Mouse (Mus musculus): ENCODE measurements around the gene C77080.
A peak's percentile ranks its signal among the peaks of the same experiment; 100 is the strongest.

Gene C77080

DNA sequence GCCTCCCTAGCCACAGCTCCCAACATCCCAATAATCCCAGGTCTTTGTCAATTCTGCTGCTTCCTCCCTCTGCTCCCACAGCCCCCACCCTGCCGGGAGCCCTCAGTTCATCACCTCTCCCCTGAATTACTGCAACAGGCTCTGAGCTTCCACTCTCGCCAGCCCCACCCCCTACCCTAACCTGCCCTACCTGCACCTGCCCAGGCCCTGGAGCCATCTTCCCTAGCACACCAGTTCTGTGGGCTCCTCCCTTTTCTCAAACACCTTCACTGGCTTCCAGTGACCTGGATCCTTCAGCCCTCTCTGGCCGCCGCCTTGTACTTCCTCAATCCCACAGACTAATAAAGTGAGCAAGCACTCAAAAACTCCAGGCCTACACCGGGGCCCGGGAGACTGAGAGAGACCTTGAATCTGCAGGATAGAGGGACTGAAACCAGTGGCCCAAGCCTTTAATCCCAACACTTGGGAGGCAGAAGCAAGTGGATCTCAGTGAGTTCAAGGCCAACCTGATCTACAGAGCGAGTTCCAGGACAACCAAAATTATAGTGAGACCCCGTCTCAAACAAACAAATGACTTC is 24.9 kb downstream of the C77080 start:
- no peak for DNase-seq

DNA sequence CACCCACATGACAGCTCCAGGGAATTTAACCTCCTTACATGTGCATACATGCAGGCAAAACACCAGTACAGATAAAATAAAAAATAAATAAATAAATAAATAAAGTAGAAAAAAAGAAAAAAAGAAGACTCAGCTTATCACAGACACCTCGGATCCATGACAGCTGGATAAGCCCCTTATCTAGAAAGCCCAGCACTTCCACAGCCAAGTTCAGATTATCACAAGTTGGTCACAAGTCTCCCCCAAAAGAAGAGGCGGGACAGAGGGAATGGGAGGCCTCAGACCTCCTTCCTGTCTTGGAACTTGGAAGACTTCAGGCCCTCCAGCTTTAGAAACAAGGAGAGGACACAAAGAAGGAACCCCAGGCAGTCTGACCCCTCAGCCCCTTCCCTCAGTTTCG is 26.1 kb downstream of the C77080 start:
- DNase-seq: no peak

DNA sequence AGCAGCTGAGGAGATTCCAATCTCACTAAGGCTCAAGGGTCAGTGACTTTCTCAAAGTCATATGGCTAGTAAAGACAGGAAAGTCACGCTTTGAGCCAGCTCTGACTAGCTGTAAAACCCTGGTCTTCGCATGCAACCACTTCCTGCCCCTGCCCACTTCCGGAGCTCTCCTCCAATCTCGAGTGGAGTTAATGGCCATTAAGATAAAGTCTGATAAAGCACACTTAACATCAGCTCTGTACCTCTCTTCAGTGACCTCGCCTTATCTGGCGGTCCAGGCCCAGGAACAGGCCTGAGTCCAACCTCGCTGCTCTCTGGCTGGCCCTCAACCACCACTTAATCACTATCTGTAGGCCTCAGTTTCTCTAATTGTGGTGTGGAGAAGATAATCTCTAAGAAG is 26.7 kb downstream of the C77080 start:
- peak; percentile 34 for DNase-seq

GRCm38 (mm10) chr4:129232561-129233360 is 28.4 kb downstream of the C77080 start:
- no peak for DNase-seq

- DNase-seq: peak; percentile 77
These were observed 29.4 kb downstream of the C77080 start for GRCm38 (mm10) chr4:129231594-129232450.

GRCm38 (mm10) chr4:129230926-129231325 is 30.3 kb downstream of the C77080 start:
- DNase-seq: no peak

DNA sequence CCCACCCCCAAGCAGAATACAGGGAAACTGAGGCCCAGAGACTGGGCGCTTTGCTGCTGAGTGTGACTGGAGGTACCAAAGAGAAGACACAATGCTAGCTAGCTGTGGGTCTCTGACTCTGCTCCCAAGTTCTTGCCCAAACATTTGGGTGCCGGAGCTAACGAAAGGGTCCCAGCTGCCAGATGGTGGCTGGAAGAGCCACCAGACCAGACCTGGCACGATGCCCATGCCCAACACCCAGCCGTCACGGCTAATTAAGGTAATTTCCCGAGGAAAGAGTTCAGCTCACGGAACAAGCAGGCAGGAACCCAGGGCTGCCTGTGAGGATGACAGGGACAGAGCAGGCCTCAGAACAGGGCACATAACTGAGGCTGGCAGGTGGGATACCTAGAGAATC is 33.2 kb downstream of the C77080 start:
- DNase-seq: peak; percentile 34

DNA sequence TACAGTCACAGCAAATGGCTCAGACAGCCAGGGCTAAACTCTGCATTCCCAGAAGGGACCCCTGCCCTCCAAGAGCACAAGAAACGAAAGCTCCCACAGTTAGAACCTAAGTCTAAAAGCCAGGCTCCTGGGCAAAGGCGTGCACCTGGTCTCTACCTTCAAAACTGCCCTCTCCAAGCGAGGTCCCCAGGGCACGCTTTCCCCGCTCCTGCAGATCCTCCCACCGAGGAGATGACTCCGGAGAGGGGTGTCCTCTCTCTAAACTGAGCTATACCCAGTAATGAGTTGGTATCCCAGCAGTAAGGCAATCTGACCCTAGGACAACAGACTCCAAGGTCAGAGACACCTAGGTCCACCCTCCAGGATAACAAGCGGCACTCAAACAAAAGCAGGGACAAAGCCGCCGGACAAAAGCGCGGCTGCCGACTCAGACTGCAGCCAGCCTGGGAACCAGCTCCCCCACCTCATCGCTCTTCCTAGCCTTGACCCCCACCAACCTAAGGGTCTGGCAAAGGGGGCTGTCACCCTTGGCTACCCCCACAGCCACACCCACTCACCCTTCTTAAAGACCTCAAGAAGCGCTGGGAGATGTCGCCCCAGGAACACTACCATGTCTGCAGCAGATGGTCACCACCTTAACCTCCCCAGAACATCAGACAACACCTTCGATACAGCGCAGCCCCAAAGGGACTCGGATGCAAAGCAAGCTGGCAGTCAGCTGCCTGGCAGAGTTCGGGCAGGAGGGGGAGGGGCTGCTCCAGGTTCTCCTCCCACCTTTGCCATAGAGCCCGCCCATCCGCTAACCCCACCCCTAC is 33.8 kb downstream of the C77080 start:
- DNase-seq: peak; percentile 54

DNA sequence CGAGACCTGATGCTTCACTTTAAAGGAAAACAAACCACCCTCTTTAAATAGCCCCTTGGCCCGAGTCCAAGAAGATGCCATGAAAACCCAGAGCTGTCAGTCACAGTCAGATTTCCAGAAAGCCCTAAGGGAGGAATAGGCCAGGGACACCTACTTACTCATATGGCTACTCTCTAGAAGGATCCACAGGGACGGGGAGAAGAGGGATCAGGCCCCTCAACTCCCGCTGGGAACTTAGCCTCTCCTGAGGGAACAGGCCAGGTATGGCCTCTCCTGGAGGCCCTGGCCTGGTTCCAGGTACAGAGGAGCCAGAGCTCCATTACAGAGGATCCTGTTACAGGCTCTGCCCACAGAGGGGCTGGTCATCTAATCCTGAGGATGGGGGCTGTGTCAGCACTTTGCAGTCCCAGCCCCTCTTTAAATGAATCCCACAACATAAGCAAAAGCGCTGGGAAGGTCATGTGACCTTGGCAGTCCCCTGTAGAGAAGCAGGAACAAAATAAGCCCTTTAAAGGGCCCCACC is 34.7 kb downstream of the C77080 start:
- DNase-seq: peak; percentile 64

DNA sequence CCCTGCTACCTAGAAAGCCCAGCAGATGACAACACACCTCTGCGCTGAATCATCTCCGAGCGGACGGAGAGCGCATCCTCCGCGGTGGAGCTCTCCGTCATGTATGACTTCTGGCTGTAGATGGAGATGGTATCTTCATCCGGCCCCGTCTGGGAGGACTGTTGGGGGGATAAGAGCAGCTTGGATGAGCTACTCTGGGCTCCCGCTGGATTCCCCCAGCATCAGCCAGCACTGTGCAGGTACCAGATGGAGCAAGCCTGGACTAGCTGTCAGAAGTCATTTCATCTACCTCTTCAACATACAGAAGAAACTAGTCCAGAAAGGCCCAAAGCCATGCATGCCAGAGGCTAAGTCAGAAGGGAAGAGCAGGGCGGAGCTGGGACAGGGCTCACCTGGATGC is 35.9 kb downstream of the C77080 start:
- no peak for DNase-seq

- DNase-seq: no peak
These were observed 37.6 kb downstream of the C77080 start for GRCm38 (mm10) chr4:129223421-129224281.

DNA sequence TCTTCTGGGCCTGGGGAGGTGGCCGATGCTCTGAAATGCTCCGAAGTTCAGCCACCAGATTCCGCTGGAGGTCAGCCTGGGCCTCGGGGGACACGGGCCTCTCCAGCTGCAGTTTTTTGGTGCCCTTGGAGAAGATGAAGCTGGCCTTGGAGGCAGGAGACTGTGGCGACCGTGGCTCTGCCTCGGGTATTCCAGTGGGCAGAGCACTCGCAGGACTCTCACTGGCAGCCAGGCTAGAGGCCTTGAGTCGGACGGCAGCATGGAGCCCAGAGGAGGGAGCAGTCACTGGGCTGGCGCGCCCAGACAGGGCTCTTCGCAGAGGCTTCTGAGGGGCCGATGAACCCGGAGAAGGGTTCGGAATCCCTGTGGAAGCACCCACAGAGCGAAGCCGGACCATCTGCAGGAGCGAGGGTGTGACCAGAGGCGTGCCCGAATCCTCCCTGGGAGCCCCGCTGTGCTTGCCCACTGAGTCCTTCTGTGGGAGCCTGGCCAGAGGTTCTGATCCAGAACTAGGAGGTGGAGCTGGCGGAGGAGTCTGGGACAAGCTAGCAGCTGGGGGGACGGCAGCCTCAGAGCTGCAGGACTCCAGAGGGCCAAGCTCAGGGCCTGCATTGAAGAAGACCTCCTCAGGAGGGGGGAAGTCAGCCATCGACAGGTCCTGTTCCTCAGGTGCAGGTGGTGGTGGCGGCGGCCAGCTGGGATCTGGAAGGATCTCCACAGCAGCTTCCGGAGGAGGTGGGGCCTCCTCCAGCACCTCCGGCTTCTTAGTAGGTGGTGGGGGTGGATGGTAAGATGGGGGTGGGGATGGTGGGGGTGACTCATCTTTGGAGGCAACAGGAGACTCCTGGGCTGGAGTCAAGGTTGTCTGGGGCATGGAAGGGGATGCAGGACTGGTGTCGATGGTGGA is 38.9 kb downstream of the C77080 start:
- DNase-seq: no peak

DNA sequence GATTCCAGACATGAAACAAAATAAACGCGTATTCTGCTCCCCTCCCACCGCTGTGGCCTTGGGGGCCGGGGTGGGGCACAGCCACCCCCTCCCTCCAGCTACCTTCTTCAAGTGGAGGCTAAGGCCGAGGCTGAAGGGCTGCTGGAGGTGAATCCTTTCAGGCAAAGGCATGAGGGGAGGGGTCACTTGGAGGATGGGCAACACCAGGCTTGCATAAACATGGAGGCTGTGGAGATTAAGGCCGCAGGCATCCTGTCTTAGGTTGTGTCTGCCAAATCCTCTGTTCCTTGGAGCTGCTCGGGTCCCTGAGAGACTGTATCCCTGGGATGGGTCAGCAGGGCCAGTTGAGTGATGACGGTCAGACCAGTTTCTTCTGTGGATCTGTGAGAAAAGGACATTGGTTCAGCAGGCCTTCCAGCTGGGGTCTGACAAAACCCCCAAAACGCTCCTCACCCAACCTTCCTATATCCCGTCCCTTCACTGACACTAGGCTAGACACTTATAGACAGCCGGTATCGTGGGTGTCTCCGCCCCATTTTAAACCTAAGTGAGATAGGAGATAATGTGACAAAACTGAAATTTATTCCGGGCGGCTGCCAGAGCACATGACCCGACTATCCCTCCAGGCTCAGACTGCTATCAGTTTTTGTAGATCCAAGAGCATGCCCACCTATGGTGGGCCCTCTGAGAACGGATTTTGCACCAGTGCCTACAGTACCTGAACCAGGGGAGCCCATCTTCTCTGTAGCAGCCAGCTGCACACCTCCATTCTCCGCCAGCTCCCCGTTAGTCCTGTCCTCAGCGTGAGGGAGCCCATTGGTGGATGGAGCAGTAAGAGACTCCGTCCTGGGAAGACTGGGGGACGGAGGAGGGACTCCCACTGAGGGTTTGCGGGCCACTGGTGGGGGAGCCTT is 39.9 kb downstream of the C77080 start:
- no peak for DNase-seq

DNA sequence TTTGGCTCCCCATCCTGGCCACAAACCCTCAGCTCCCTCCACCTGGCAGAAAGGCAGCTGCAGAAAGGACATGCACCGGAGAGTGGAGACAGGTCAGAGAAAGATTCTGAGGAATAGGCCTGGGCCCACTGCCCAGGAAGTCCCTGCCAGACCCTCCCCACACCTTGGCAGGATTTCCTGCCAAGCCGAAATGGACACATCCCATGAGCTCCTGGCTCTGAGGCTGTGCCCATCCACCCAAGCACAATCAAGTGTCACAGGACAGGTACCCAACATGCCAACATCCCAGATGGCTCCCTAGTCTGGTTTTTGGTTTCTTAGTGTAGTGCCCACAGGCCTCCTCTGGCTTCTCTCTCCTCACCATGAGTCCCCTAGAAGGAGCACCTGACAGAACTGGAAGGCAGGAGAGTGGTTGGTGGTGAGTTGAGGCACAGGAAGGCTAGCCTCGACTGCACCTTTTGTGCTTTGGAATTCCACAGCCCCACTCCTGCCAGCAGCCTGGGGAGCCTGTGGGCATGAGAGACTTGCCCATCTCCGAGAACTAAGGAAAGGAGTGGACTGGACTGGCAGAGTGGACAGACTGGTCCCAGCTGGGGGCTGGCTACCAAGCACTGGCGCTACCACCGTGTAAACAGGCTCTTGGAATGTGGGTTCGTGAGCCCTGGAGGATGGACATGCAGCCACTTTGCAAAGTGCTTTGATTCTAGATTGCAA is 40.7 kb downstream of the C77080 start:
- DNase-seq: no peak

DNA sequence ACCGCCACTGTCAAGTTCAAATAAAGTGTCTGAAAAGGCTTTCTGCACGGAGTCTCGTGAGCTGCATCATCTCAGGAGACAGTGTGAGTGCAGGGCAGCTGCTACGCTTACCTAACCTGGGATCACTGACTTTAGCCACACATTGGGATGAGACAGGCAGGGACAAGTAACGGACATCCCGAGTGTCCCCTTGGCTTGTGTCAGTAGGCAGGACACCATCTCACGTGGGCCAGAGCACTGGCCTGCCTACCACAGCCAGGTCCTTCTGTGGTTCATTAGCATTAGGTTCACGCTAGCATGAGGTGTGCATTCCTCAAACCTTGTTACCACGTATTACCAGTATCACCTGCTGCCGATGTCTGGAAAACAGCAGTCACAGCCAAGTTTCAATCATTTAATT is 42.0 kb downstream of the C77080 start:
- DNase-seq: no peak

- no peak for DNase-seq
These were observed 42.5 kb downstream of the C77080 start for GRCm38 (mm10) chr4:129218569-129219175.

- DNase-seq: peak; percentile 44
These were observed 48.7 kb downstream of the C77080 start for GRCm38 (mm10) chr4:129212486-129212885.

- no peak for DNase-seq
These were observed 49.7 kb downstream of the C77080 start for GRCm38 (mm10) chr4:129211461-129211860.

All from kidney, adult 18-20 months (tissue).